Mouse (Mus musculus) CH12.LX (cell line): ENCODE results near the gene Gm20388.

Experiments
- CTCF ChIP-seq, 2 experiments: IDR thresholded peaks in 1 of 2; conservative IDR thresholded peaks in 1 of 2; 2 replicates each; pipeline ENCODE4 v1.5.1; 2011 to 2012; ENCODE audit warnings: low read depth in 2 of 2, low read length in 2 of 2, improper control_type of control experiment in 1 of 2, inconsistent platforms in 1 of 2, mild to moderate bottlenecking in 1 of 2, moderate library complexity in 1 of 2
- POLR2A ChIP-seq: IDR thresholded peaks from 2 replicates; pipeline ENCODE4 v1.6.1; 2011; ENCODE audit warnings: low read depth, mild to moderate bottlenecking, improper control_type of control experiment, low read length
- RCOR1 ChIP-seq: conservative IDR thresholded peaks from 2 replicates; pipeline ENCODE4 v1.6.1; 2012; ENCODE audit warnings: low read depth, mild to moderate bottlenecking, inconsistent platforms, low read length, improper control_type of control experiment

GRCm38 (mm10) chr8:120264388-120264943 lies 353.8 kb downstream of the Gm20388 start:
- TF ChIP-seq CTCF (conservative IDR thresholded peaks at IDR 0.05 in 1 of 2, IDR thresholded peaks at IDR 0.05 in 1 of 2; ENCODE audit: low read depth in 2 of 2, low read length in 2 of 2), result no peak
- TF ChIP-seq POLR2A, result no peak
- peak; percentile 81 for TF ChIP-seq RCOR1
